9 mouse cellular contexts compared by ENCODE assay signal in genomic region chr16:97670131-97671038, GRCm38 (mm10). TPM values are rescaled to one million over a fixed set of nuclear protein-coding genes. Genes with fewer than 3 reads are reported as not detected.
A peak's percentile ranks its signal among the peaks of the same experiment; 100 is the strongest.
DNase-seq lines count a peak whose midpoint lies in the region; ATAC-seq lines count a peak whose summit lies in the region.
"Had no signal": no experiment of that assay in that cellular context is flagged by ENCODE, and none has a peak within 500 bp of the region (broad histone marks: within the 10 kb centered on the region; RNA-seq: fewer than 3 reads in every experiment).

No protein-coding gene starts in this region.

- no peak overlapping the region for H3K4me3 ChIP-seq in limb, embryonic 11.5 days (ENCODE audit: low read depth, low read length)
- H3K4me3 ChIP-seq in limb, embryonic 10.5 days: no peak overlapping the region
- no peak overlapping the region for H3K4me3 ChIP-seq in kidney, embryonic 16.5 days (ENCODE audit: low read length)
- H3K4me3 ChIP-seq in hindbrain, embryonic 16.5 days (ENCODE audit: low read length): no peak overlapping the region
- H3K4me3 ChIP-seq: hindbrain, embryonic 15.5 days had no signal

- no peak for ATAC-seq in limb, embryonic 11.5 days (ENCODE audit: insufficient number of reproducible peaks, low FRiP score, low TSS enrichment, low read depth)
- ATAC-seq in kidney, embryonic 16.5 days (ENCODE audit: low FRiP score, low TSS enrichment): 0 out of 2 replicates have a peak, but pooled peaks have one; percentile 52
- ATAC-seq in hindbrain, embryonic 16.5 days: no peak

- no peaks in the 10 kb centered on the region for H3K4me1 ChIP-seq in limb, embryonic 11.5 days (ENCODE audit: control insufficient read depth, insufficient read depth, low read length)
- no peaks in the 10 kb centered on the region for H3K4me1 ChIP-seq in limb, embryonic 10.5 days
- H3K4me1 ChIP-seq in kidney, embryonic 16.5 days (ENCODE audit: insufficient read depth, low read length): no peaks in the 10 kb centered on the region
- H3K4me1 ChIP-seq in hindbrain, embryonic 16.5 days (ENCODE audit: control insufficient read depth, insufficient read depth, low read depth, low read length): no peaks in the 10 kb centered on the region
- H3K4me1 ChIP-seq: hindbrain, embryonic 15.5 days had no signal

- H3K9ac ChIP-seq in limb, embryonic 11.5 days (ENCODE audit: low read length): no peak overlapping the region
- H3K9ac ChIP-seq in kidney, embryonic 16.5 days (replicated peaks; ENCODE audit: low read length): no peak overlapping the region
- no peak overlapping the region for H3K9ac ChIP-seq in hindbrain, embryonic 16.5 days (ENCODE audit: low read depth, low read length)
- H3K9ac ChIP-seq: hindbrain, embryonic 15.5 days had no signal

- WGBS in limb, embryonic 11.5 days: 72% methylated on average over 8 of the region's 8 CpGs
- 79% methylated on average over 8 of the region's 8 CpGs for WGBS in limb, embryonic 10.5 days
- WGBS in kidney, embryonic 16.5 days: 63% methylated on average over 8 of the region's 8 CpGs
- whole genome bisulfite sequencing in hindbrain, embryonic 16.5 days: 80% methylated on average over 8 of the region's 8 CpGs

- H3K27ac ChIP-seq in limb, embryonic 11.5 days (replicated peaks; ENCODE audit: low read depth, low read length): no peak overlapping the region
- H3K27ac ChIP-seq in limb, embryonic 10.5 days: no peak overlapping the region
- H3K27ac ChIP-seq in kidney, embryonic 16.5 days (ENCODE audit: low read length): no peak overlapping the region
- H3K27ac ChIP-seq in hindbrain, embryonic 16.5 days (ENCODE audit: low read depth, low read length): no peak overlapping the region
- H3K27ac ChIP-seq: hindbrain, embryonic 15.5 days had no signal

- H3K9me3 ChIP-seq in limb, embryonic 11.5 days (ENCODE audit: control insufficient read depth, low read length): no peaks in the 10 kb centered on the region
- H3K9me3 ChIP-seq in limb, embryonic 10.5 days (replicated peaks): no peaks in the 10 kb centered on the region
- no peaks in the 10 kb centered on the region for H3K9me3 ChIP-seq in kidney, embryonic 16.5 days (ENCODE audit: low read length)
- H3K9me3 ChIP-seq in hindbrain, embryonic 16.5 days (ENCODE audit: control insufficient read depth, low read length): no peaks in the 10 kb centered on the region
- H3K9me3 ChIP-seq: hindbrain, embryonic 15.5 days had no signal

- no peak overlapping the region for H3K4me2 ChIP-seq in limb, embryonic 11.5 days (ENCODE audit: low read depth, severe bottlenecking)
- H3K4me2 ChIP-seq in kidney, embryonic 16.5 days (replicated peaks; ENCODE audit: low read depth, low read length): no peak overlapping the region
- H3K4me2 ChIP-seq in hindbrain, embryonic 16.5 days (ENCODE audit: low read length): no peak overlapping the region
- H3K4me2 ChIP-seq: hindbrain, embryonic 15.5 days had no signal

- H3K27me3 ChIP-seq in limb, embryonic 11.5 days (ENCODE audit: control insufficient read depth, insufficient read depth, low read length): no peaks in the 10 kb centered on the region
- no peaks in the 10 kb centered on the region for H3K27me3 ChIP-seq in limb, embryonic 10.5 days (ENCODE audit: low read depth, poor library complexity, severe bottlenecking)
- H3K27me3 ChIP-seq in kidney, embryonic 16.5 days (ENCODE audit: insufficient read depth, low read length): no peaks in the 10 kb centered on the region
- H3K27me3 ChIP-seq in hindbrain, embryonic 16.5 days (replicated peaks; ENCODE audit: control insufficient read depth, insufficient read depth, low read length): no peaks in the 10 kb centered on the region
- H3K27me3 ChIP-seq: hindbrain, embryonic 15.5 days had no signal

- peak; percentile 22 for DNase-seq in limb, embryonic 11.5 days (ENCODE audit: low spot score)
- no peak for DNase-seq in limb, embryonic 10.5 days (ENCODE audit: low spot score)
- peak; percentile 52 for DNase-seq in cerebellum, adult 9-10 months
- peak; percentile 71 for DNase-seq in lung, postnatal 36 days
- DNase-seq in thymus, postnatal 0 days (ENCODE audit: low spot score): no peak
- DNase-seq in adrenal gland, postnatal 25 days: no peak

- no peaks in the 10 kb centered on the region for H3K36me3 ChIP-seq in limb, embryonic 11.5 days (ENCODE audit: control insufficient read depth, insufficient read depth, low read length)
- H3K36me3 ChIP-seq in limb, embryonic 10.5 days: no peaks in the 10 kb centered on the region
- H3K36me3 ChIP-seq in kidney, embryonic 16.5 days (ENCODE audit: insufficient read depth, low read length): no peaks in the 10 kb centered on the region
- no peaks in the 10 kb centered on the region for H3K36me3 ChIP-seq in hindbrain, embryonic 16.5 days (ENCODE audit: control insufficient read depth, insufficient read depth, low read length)
- H3K36me3 ChIP-seq: hindbrain, embryonic 15.5 days had no signal

RNA-seq across cellular contexts. Expression of gene Tmprss2, which starts 59.4 kb away (rescaled TPM):
- 0.40 and 0.44 TPM in 2 replicates for polyA plus RNA-seq in limb, embryonic 11.5 days (2014; fragmentation: Nextera tagmentation; extraction: Ambion mirVana)
- polyA plus RNA-seq in limb, embryonic 10.5 days (2016; fragmentation: Nextera tagmentation; extraction: Ambion mirVana): 0.13 and 0.39 TPM in 2 replicates
- 51.3 and 58.8 TPM in 2 replicates for polyA plus RNA-seq in kidney, embryonic 16.5 days (2015; fragmentation: Nextera tagmentation; extraction: Ambion mirVana)
- polyA plus RNA-seq in thymus, postnatal 0 days (2015; fragmentation: Nextera tagmentation; extraction: Ambion mirVana): 1.3 and 1.5 TPM in 2 replicates
- 0.11 and 0.27 TPM in 2 replicates for polyA plus RNA-seq in hindbrain, embryonic 16.5 days (2015; fragmentation: Nextera tagmentation; extraction: Ambion mirVana)
- total RNA-seq in adrenal gland, postnatal 25 days (2021): not detected in 2 replicates

Comparison
In these comparisons a context has a peak if more than half of its experiments do, and no peak if none do; other contexts are left out.
1. DNase-seq: peak in limb, embryonic 11.5 days (single experiment), cerebellum, adult 9-10 months (single experiment) and lung, postnatal 36 days (single experiment); none in limb, embryonic 10.5 days (single experiment), thymus, postnatal 0 days (single experiment) and adrenal gland, postnatal 25 days (single experiment).
2. RNA of gene Tmprss2, which starts 59.4 kb away (polyA plus RNA-seq): 51.3 to 58.8 TPM in kidney, embryonic 16.5 days; 1.3 to 1.5 TPM in thymus, postnatal 0 days, 0.40 to 0.44 TPM in limb, embryonic 11.5 days, 0.13 to 0.39 TPM in limb, embryonic 10.5 days and 0.11 to 0.27 TPM in hindbrain, embryonic 16.5 days; every median in the first group is over 10 times any median in the second.